Mouse (Mus musculus): ENCODE measurements at regions not wholly inside any gene's neighbourhood (a gene's known extent, or its start where the extent isn't known, plus 50 kb on each side); places are given as distances from the start of the nearest gene placed in this dataset.

DNA sequence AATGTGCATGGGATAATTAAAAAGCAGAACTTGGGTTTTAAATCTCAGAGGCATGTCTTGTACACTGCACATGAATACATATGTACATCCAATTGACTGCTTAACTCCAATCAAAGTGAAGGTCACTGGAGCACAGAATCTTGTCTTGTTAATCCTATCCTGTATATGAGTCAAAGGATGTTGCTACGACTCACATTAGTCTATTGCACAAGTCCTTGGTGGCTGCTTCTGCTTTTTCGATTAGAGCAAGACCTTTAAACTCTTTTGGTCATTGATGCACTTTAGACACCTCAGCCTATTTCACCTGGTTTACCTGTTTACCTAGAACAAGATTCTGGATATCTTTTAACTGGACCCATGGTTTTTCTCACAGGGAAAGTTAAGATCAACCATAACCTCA is 1008.5 kb upstream of the Cited2 start:
- no peak for DNase-seq (ENCODE audit: extremely low spot score)

DNA sequence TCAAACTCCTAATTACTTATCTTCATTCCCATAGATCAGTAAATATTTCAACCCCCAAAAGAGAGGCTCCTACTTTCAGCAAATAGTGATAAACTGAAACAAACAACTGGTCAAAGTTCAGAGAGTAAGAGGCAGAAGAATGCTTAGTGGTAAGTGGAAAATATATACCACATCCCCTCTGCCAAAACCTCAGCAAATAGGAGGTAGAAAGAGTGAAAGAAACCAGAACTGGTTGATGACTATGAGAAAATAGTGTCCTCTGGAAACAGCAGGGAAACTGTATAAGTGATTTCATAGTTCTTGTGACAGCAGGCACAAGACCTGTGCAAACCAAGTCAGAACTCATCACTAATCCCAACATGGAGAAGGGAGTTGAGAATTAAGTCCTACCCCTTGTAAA is 980.8 kb upstream of the Cited2 start:
- no peak for DNase-seq (ENCODE audit: extremely low spot score)

DNA sequence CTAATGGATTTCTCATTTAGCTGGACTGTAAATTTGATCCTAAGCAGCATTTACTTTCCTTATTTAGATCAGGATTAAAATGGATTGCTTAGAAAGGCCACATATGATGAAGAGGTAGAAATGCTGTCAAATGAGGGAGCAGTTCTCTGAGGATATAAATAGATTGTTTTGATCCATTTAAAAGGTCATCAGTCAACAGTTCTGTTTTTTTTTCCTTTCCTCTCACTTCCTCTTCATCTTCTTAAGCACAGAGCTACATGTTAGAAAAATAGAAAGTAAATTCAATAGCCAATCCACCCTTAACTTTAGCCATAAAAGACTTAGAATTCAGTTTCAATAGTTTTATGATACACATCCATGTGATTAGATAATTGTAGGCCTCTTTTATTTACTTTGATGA is 971.5 kb upstream of the Cited2 start:
- no peak for DNase-seq (ENCODE audit: extremely low spot score)

DNA sequence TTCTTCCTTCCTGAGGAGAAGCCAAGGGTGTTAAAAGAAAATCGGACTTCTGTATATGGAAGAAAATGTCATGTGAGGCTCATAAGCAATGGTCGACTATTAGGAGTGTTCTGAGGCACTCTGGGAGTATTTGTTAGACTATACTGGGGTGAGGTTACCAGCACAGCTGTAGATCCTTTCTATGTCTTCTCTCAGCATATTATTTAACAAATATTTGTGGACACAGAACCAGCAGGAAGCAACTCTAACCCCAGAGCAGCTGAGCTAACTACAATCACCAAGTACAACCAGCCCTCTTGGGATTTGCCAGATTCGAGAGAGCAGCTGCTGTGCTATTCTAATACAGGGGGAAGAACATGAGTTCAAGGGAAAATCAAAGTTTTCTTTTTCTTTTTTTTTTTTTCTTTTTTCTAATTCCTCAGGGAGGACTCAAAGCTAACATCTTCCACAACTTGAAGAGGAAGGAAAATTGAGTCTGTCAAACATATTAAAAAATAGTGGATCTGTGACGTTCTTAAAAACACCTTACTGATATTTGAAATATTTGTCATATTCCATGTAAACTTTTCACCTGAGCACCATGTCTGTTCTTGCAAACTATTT is 933.3 kb upstream of the Cited2 start:
- DNase-seq (ENCODE audit: extremely low spot score): no peak

DNA sequence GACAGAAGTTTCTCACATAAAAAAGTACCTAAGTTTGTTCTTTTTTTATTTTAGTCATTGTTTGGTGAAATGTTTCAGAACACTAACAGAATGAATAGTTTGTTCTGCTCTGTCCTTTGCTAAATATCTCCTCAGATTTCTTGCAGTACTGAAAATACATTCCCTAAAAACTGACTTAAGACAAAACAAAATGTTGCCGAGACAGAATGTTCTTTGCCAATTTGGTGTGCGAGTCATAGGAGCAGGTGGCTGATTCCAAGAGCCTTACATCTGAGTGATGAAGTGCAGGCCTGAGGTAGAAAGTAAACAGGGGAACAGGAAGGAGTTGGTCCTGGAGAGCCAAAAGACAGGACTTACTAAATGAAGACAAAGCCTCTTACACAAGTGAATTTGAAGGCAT is 919.0 kb upstream of the Cited2 start:
- no peak for DNase-seq (ENCODE audit: extremely low spot score)

DNA sequence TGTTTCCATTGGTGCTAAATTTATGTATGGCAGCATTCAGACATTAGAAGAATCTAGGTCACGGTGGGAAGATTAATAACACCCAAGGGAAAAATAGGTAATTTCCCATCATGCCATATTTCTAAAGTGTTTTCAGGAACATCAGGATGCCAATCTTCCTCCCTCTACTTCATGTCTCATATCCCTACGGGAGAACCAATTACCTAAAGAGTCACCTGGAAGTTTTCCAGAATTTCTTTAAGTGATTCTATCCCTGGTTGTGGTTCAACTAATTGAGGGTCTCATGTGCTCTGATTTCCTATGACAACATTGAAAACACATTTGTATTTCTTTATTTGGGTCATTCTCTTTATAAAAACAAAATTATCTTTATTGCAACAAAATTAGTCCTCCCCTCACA is 912.3 kb upstream of the Cited2 start:
- no peak for DNase-seq (ENCODE audit: extremely low spot score)

DNA sequence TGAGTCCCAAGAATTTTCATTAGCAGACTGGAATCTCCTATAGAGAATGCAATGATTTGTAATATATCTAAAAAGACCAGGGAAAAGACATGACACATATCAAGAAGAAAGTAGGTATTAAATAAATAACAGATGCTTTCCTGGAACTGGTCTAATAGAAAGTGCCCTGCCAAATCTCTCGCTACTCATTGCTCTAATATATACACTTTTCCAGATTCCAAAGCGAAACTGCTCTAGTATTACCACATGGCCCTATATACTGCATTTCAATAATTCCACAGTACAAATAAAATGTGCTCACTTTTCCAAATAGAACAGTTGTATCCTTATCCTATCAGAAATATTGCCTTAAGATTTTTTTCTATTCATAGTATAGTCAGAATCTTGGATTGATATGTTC is 909.0 kb upstream of the Cited2 start:
- no peak for DNase-seq (ENCODE audit: extremely low spot score)

DNA sequence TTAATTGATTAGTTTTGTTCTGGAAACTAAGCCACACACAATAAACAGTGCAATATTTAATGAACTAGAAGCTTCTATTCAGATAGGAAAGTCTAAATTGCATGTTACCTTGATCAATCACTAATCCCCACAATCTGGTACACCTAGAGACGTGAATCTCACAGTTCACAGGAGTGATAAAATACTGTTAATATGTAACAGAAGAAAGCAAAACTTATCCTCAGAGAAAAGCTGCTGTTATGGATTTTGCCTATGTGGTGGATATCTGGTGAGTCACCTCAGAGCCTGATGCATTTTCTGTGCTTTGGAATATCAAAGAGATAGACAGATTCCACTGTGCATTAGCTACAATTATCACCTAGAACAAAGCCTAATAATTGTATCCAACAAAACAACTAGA is 861.5 kb upstream of the Cited2 start:
- no peak for DNase-seq (ENCODE audit: extremely low spot score)

DNA sequence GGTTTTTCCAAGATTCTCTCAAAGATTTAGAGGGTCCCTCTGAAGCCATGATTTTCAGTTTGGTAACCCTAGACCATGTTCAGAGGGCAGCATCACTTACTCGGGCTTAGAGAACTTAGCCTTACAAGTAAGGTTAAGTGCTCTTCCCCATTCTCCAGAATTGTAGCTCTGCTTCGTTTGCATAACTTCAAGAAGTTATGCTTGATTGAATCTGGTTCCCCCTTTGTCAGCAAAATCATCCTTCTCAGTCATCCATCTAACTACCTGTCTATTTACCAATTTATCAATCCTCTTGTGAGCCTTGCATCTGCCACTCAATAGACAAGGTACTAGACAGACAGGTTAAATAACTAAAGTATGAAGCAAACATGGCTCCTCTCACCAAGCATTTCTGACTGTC is 856.1 kb upstream of the Cited2 start:
- no peak for DNase-seq (ENCODE audit: extremely low spot score)

DNA sequence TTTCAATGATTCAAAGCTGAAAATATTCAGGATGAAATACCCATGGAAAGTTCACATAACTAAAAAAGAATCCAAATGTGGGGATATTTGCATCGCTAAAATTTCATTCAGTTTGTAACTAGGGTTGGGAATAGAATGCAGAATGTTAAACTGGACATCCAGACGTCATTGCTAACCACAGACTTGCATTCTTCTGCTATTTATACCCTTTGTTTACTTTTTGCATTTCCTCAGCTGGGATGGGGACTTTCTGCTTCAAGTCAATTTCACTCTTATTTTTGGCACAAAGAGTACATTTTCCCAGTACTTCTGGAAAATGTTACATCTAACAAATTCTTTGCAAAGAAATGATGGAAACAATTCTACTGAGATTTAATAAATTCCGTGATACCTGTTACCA is 848.9 kb upstream of the Cited2 start:
- DNase-seq (ENCODE audit: extremely low spot score): no peak

DNA sequence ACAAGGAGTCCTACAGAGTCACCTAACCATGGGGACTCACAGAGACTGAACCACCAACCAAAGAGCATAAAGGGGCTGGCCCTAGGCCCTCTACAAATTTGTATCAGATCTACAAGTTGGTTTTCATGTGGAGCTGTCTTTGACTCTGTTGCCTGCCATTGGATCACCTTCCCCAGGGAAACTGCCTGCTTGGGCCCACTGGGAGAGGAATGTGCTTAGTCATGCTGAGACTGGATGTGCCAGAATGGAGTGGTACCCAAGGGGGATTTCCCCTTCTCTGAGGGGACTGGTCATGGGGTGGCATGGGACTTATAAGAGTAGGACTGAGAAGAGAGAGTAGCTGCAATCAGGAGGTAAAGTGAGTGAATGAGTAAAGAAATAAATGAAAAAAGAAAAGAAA is 844.8 kb upstream of the Cited2 start:
- DNase-seq (ENCODE audit: extremely low spot score): no peak

DNA sequence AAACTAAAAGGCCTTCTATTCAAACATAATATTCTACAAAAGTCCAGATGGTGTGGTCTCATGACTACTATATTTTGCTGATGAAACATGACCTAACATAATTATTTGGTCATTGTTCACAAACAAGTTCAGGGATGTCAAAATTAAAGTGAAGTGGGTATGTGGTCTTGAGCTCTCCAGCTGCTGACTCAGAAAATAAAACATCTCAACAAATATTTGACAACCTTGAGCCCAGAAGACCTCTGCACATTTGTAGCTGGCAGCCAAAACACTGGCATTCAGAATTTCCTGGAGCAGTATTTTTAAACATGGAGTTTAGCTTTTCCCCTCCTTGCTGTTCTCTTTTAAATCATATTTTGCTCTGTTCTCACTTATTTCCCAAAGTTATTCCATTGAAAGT is 829.7 kb upstream of the Cited2 start:
- DNase-seq (ENCODE audit: extremely low spot score): no peak

DNA sequence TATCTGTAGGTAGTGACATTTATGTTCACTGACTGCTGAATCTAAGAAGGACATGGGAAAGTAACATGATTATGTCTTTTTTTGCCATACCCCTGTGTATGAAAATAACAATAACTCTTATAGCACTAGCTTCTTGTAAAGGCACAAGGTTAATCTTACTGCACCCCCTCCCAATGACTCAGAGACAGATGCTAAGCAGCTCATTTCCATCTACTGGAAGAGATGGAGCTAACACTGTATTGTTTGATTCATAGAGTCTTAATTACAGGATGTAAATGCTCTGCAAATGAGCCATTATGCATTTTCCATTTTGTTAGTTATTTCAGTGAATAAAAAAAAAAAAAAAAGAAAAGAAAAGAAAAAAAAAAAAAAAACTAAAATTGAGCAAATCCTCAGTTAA is 827.7 kb upstream of the Cited2 start:
- no peak for DNase-seq (ENCODE audit: extremely low spot score)

DNA sequence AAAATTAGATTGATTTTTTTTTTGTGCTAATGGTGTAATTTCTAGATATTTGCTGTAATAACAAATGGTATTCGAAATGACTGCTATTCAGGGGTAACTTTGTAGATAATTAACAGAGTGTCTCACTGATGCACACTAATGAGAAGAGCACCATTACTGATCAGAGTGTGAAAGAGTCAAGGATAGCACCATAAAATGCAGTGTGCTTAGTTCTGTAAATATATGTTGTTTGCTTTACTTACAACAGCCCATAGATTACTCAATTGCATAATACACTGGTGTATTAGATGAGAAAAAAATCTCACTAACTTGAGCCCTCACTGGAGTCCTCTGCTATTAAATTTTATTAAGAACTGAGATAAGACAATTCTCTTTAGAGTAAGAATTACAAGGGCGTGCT is 800.1 kb upstream of the Cited2 start:
- no peak for DNase-seq (ENCODE audit: extremely low spot score)

DNA sequence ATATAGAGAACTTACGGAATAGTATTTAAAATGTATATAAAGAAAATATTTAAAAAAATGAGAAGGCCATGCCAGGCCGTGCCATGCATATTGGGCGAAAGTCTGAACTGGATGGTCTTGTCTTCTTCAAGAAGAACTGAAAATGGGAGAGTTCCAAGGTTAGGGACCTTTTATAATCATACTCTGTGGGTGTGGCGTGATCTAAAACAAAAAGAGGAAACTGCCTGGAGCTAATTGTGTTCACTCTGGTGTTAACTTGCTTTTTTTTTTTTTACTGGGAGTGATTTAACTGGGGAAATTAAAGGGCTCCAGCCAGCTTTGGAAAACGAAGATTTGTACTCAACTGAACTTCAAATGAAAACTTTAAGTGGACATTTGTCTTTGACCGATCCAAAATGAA is 799.2 kb upstream of the Cited2 start:
- no peak for DNase-seq (ENCODE audit: extremely low spot score)

DNA sequence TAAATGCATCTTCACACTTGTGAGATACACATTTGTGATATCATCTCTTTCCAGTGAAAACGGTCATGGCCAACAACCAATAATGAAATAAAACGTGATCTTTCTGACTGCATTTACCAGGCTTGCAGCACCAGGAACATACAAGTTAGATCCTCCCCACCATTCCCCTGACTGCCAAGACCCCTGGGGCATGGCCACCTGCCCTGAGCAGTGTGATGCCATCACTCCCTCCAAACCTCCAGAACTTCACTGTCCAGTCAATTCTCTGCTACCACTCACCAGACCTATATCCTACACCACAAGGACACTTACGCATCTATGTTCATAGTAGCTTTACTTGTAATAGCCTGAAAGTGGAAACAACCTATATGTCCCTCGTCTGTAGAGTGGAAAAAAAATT is 785.3 kb upstream of the Cited2 start:
- DNase-seq (ENCODE audit: extremely low spot score): no peak

DNA sequence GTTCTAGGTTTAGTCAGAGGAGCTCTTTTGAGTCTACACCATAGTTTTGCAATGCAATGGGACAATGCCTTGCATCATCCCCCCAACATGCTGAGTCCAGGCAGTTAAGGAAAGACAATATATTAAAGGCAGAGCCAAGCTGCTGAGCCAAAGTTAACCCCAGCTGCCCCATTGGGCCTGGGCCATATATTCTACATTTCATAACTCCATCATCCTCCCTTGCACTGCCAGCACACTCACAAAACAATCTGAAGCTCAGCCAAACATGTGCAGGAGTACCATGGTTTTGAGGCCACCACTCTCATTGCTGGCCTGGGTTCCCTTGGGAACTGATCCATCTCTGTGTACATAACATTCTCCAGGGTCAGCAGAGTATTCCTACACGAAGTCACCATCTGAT is 771.4 kb upstream of the Cited2 start:
- no peak for DNase-seq (ENCODE audit: extremely low spot score)

DNA sequence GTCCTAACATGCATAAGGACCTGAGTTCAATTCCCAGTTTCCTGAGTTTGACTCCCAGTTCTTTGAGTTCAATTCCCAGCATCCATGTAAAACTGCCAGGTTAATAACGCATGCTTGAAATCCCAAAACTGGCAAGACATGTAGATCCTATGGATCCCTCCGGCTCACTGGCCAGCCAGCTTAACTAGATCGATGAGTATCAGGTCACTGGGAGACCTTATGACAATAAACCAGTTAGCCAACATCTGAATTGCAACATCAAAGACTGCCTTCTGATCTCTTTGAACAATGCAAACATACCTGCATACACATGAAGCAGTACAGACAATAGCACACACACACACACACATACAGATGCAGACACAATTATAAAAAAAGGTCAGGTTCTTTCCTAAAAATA is 762.0 kb upstream of the Cited2 start:
- DNase-seq (ENCODE audit: extremely low spot score): no peak

DNA sequence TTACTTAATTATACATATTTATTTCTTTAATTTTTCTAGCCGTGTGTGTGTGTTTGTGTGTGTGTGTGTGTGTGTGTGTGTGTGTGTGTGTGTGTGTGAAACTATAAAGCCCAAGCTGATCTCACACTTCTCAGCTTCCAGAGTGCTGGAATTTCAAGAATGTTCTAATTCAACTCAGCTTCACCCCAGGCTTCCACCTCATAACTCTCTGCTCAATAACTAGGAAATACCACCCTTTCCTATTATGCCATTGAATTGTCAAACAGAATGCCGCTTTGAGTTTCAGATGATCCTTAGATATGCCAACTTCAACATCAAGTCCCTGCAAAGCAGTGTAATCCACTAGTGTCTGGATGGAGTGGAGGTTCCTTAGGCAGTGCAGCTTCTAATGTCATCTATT is 760.6 kb upstream of the Cited2 start:
- no peak for DNase-seq (ENCODE audit: extremely low spot score)

DNA sequence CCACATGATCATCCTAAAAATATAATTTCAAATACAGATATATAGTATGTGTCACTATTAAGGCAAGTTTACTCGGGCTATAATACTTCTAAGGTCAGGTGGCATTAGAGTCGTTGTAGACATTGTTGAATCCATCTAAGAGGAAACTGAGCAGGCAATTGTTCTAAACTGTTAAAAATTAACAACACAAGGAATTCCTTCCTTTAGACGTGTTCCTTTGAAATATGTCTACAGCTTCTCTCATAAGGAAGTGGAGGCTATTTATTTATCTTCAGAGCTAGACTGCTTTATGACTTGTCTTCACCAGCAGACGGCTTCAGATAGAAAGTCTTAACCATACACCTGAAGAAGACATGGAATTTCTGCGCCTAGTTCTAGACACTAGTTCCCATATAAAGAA is 744.2 kb upstream of the Cited2 start:
- no peak for DNase-seq (ENCODE audit: extremely low spot score)

DNA sequence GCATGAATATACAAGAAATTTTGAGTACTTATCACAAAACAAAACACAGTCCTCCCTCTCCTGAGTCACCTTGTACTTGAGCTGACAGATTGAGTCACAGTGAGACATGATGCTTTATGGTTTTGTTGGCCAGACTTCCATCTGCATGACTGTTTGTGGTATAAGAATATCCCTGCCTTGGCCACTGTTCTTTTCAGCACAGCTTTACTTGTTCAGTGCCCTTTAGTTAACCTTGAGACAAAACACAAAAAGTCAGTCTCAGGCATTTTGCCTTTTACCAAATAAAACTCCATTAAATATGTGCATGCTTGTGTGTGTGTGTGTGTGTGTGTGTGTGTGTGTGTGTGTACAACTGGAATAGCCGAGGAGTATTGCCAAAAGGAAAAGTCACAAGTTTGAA is 732.8 kb upstream of the Cited2 start:
- DNase-seq (ENCODE audit: extremely low spot score): no peak

DNA sequence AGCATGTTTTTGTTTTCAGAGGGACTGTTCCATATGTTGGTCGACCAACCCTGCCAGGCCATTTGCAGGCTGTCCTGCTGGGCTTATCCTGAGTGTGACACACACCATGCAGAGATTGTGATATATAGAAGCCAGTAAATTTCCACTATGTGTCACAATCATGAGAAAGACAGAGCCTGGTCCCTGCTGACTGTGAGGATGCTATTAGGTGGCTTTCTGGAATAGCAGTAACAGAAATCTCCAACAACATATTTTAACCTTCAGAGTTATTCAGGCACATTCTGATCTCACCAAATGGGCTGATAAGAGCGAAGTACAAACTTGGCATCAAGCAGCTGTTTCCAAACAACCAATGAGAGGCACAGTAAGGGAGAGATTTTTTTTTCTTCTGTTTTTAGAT is 729.2 kb upstream of the Cited2 start:
- DNase-seq (ENCODE audit: extremely low spot score): no peak

DNA sequence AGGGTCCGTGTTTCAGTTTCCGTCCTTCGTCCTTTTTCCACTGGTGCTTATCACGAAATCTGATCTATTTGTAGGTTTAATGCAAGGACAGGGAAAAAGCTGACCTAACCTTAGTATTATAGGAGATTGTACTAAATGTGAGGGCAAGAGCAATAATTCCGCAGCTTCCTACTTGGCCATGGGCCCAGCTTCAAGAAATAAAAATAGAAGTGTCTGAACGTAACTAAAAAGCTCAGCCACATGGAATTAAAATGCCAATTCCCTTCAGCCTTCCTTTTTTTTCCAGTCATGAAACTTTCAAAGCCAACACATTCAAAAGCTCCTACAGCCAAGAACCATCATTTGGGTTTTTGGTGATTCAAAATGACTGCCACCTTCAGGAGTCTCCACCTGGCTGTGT is 728.5 kb upstream of the Cited2 start:
- no peak for DNase-seq (ENCODE audit: extremely low spot score)

DNA sequence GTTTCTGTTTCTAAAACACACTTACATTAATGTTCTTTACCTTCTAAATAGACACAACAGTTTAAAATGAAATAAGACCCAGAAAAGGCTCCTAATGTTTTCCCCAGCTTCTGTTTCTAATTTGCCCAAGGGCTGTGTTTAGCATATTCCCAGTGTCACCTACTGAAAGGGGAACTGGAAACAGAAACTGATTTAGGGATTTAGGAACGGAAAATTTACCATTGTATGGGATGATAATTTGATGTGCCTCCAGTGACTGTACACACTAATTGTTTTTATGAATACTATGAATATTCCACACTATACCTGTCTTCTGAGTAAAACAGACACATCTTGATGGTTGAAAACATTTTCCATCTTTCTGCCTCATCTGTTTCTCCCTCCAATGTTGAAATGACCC is 728.0 kb upstream of the Cited2 start:
- DNase-seq (ENCODE audit: extremely low spot score): no peak
